Mouse (Mus musculus): ENCODE measurements around the gene Aar2.

GRCm38 (mm10) chr2:156561808-156562207 is 14.4 kb downstream of the Aar2 start:
- TF ChIP-seq CTCF (IDR thresholded peaks at IDR 0.05; ENCODE audit: low read depth, low read length) (no peak), POLR2A (IDR thresholded peaks at IDR 0.05; ENCODE audit: insufficient read depth, low read length) (no peak), EP300 (IDR thresholded peaks at IDR 0.05; ENCODE audit: insufficient read depth, low read depth, low read length) (no peak)
